Mouse (Mus musculus) left cerebral cortex, adult 18-20 months (tissue): ENCODE data around the gene Unc5b. TPM values are rescaled to one million over a fixed set of nuclear protein-coding genes. Genes with fewer than 3 reads are reported as not detected.
"Not testable (repeated sequence)": the region's sequence is repeated elsewhere in the genome, so short reads cannot be mapped to it uniquely, and the experiment has no call there.

Source experiments
- DNase-seq, 2 experiments: peaks; one replicate each; pipeline ENCODE4 v3.0.0; 2021 to 2022; ENCODE audit warnings: low spot score in 2 of 2, mixed read lengths in 1 of 2
- total RNA-seq, 2 experiments: library from RNA; stranded (reverse); gene quantifications; 2 replicates each; pipeline ENCODE4 v1.2.3; 2021

Unc5b gene
- total RNA-seq, 2 experiments from 2014 or later, result 9.3 to 10.3 TPM

- peak; percentile 51 to 71 for DNase-seq
Measured at GRCm38 (mm10) chr10:60756992-60757391, 74.4 kb downstream of the Unc5b start.

GRCm38 (mm10) chr10:60756146-60756545 lies 75.2 kb downstream of the Unc5b start:
- DNase-seq, result no peak

- DNase-seq, result no peak
Measured at GRCm38 (mm10) chr10:60753941-60754340, 77.4 kb downstream of the Unc5b start.

GRCm38 (mm10) chr10:60753261-60753660 lies 78.1 kb downstream of the Unc5b start:
- DNase-seq, result no peak

GRCm38 (mm10) chr10:60752040-60753020 lies 79.1 kb downstream of the Unc5b start, which contains the start of gene Slc29a3:
Slc29a3 (minus strand) TSS chr10:60752794.
- peak; percentile 95 to 97 for DNase-seq

- DNase-seq, result no peak
Measured at GRCm38 (mm10) chr10:60747667-60748212, 83.6 kb downstream of the Unc5b start.

GRCm38 (mm10) chr10:60746512-60746911 lies 84.9 kb downstream of the Unc5b start:
- DNase-seq, result no peak

- no peak for DNase-seq
Measured at GRCm38 (mm10) chr10:60744543-60745290, 86.7 kb downstream of the Unc5b start.

GRCm38 (mm10) chr10:60743681-60744080 lies 87.7 kb downstream of the Unc5b start:
- no peak for DNase-seq

- DNase-seq, result no peak
Measured at GRCm38 (mm10) chr10:60742942-60743341, 88.4 kb downstream of the Unc5b start.

- not testable (repeated sequence) for DNase-seq
Measured at GRCm38 (mm10) chr10:60742296-60742695, 89.1 kb downstream of the Unc5b start.

- DNase-seq, result no peak
Measured at GRCm38 (mm10) chr10:60741435-60741834, 89.9 kb downstream of the Unc5b start.

- DNase-seq, result no peak
Measured at GRCm38 (mm10) chr10:60739619-60740363, 91.6 kb downstream of the Unc5b start.

- DNase-seq, result no peak
Measured at GRCm38 (mm10) chr10:60737886-60738640, 93.3 kb downstream of the Unc5b start.

- DNase-seq, result no peak
Measured at GRCm38 (mm10) chr10:60737169-60737728, 94.1 kb downstream of the Unc5b start.

- no peak for DNase-seq
Measured at GRCm38 (mm10) chr10:60735737-60736136, 95.6 kb downstream of the Unc5b start.

GRCm38 (mm10) chr10:60733471-60733870 lies 97.9 kb downstream of the Unc5b start:
- no peak for DNase-seq

GRCm38 (mm10) chr10:60732397-60732861 lies 99.0 kb downstream of the Unc5b start:
- DNase-seq, result peak in 1 of 2 experiments; percentile 12

GRCm38 (mm10) chr10:60731742-60732141 lies 99.6 kb downstream of the Unc5b start:
- DNase-seq, result no peak

- no peak for DNase-seq
Measured at GRCm38 (mm10) chr10:60727301-60727700, 104.1 kb downstream of the Unc5b start.
